Mouse (Mus musculus) liver, postnatal 0 days (tissue): ENCODE measurements around the gene BC067074.
"Not testable (repeated sequence)": the region's sequence is repeated elsewhere in the genome, so short reads cannot be mapped to it uniquely, and the experiment has no call there.

Source experiments
- CTCF ChIP-seq: sonication (generic); IDR thresholded peaks from 2 replicates; pipeline ENCODE4 v1.5.1; 2016; ENCODE audit warnings: antibody characterized with exemption, low read depth
- EP300 ChIP-seq: IDR thresholded peaks from 2 replicates; pipeline ENCODE4 v1.6.1; 2016; ENCODE audit warnings: antibody characterized with exemption, low read depth, mild to moderate bottlenecking

GRCm38 (mm10) chr13:113252580-113252979 is 40.4 kb upstream of the BC067074 start:
- TF ChIP-seq CTCF, EP300: not testable (repeated sequence)
